Comparison of ENCODE assay signal across 7 mouse cellular contexts in genomic region chr1:119419151-119420105, GRCm38 (mm10). TPM values are rescaled to one million over a fixed set of nuclear protein-coding genes. Genes with fewer than 3 reads are reported as not detected.
DNase-seq lines count a peak whose midpoint lies in the region; ATAC-seq lines count a peak whose summit lies in the region.

No protein-coding gene starts in this region.

- no peak for ATAC-seq in forebrain, embryonic 12.5 days (ENCODE audit: low FRiP score)
- no peak for ATAC-seq in limb, embryonic 15.5 days (ENCODE audit: insufficient number of reproducible peaks, low FRiP score, low TSS enrichment, low read depth)
- ATAC-seq in stomach, embryonic 16.5 days (ENCODE audit: insufficient read depth, low FRiP score), result no peak

- DNase-seq in right cerebral cortex, adult 18-20 months, result peak; percentile 46
- DNase-seq in right cerebral cortex, postnatal 36 days (ENCODE audit: low spot score in 2 of 2), result no peak
- DNase-seq in urinary bladder, adult 2 months (ENCODE audit: low spot score), result no peak
- no peak for DNase-seq in thymus, postnatal 4 days

- no peak overlapping the region for H3K27ac ChIP-seq in forebrain, embryonic 12.5 days
- no peak overlapping the region for H3K27ac ChIP-seq in limb, embryonic 15.5 days
- no peak overlapping the region for H3K27ac ChIP-seq in stomach, embryonic 16.5 days (ENCODE audit: low read length)

- no peaks in the 10 kb centered on the region for H3K9me3 ChIP-seq in forebrain, embryonic 12.5 days
- H3K9me3 ChIP-seq in limb, embryonic 15.5 days, result no peaks in the 10 kb centered on the region
- no peaks in the 10 kb centered on the region for H3K9me3 ChIP-seq in stomach, embryonic 16.5 days (replicated peaks; ENCODE audit: control insufficient read depth, low read length)

- WGBS in forebrain, embryonic 12.5 days, result 2% methylated on average over 29 of the region's 29 CpGs
- 4% methylated on average over 29 of the region's 29 CpGs for WGBS in limb, embryonic 15.5 days
- 6% methylated on average over 29 of the region's 29 CpGs for WGBS in stomach, embryonic 16.5 days

- no peaks in the 10 kb centered on the region for H3K36me3 ChIP-seq in forebrain, embryonic 12.5 days (replicated peaks)
- no peaks in the 10 kb centered on the region for H3K36me3 ChIP-seq in limb, embryonic 15.5 days
- H3K36me3 ChIP-seq in stomach, embryonic 16.5 days (ENCODE audit: control insufficient read depth, insufficient read depth, low read length), result no peaks in the 10 kb centered on the region

- peaks cover 81% of the 10 kb centered on the region for H3K27me3 ChIP-seq in forebrain, embryonic 12.5 days
- peaks cover 78% of the 10 kb centered on the region for H3K27me3 ChIP-seq in limb, embryonic 15.5 days
- H3K27me3 ChIP-seq in stomach, embryonic 16.5 days (ENCODE audit: control insufficient read depth, insufficient read depth, low read length), result peaks cover 62% of the 10 kb centered on the region

- peak overlapping the region; percentile 64 for H3K4me3 ChIP-seq in forebrain, embryonic 12.5 days (replicated peaks)
- H3K4me3 ChIP-seq in limb, embryonic 15.5 days, result peak overlapping the region; percentile 70
- H3K4me3 ChIP-seq in stomach, embryonic 16.5 days (replicated peaks; ENCODE audit: low read length), result peak overlapping the region; percentile 74

- peaks cover 45% of the 10 kb centered on the region for H3K4me1 ChIP-seq in forebrain, embryonic 12.5 days
- H3K4me1 ChIP-seq in limb, embryonic 15.5 days, result peaks cover 51% of the 10 kb centered on the region
- peaks cover 3% of the 10 kb centered on the region; the same call in 1 of the 2 replicates for H3K4me1 ChIP-seq in stomach, embryonic 16.5 days (ENCODE audit: control insufficient read depth, insufficient read depth, low read length)

- H3K9ac ChIP-seq in forebrain, embryonic 12.5 days, result peak overlapping the region; percentile 71
- no peak overlapping the region for H3K9ac ChIP-seq in limb, embryonic 15.5 days
- H3K9ac ChIP-seq in stomach, embryonic 16.5 days (ENCODE audit: low read length), result no peak overlapping the region

- peak overlapping the region; percentile 97 for H3K4me2 ChIP-seq in forebrain, embryonic 12.5 days
- H3K4me2 ChIP-seq in limb, embryonic 15.5 days, result peak overlapping the region; percentile 100
- peak overlapping the region; percentile 32 for H3K4me2 ChIP-seq in stomach, embryonic 16.5 days (ENCODE audit: low read depth, low read length)

RNA-seq across cellular contexts. Expression of gene Inhbb, which starts 2.6 kb away (rescaled TPM):
- polyA plus RNA-seq in forebrain, embryonic 12.5 days (2016; fragmentation: Nextera tagmentation; extraction: Ambion mirVana), result 1.8 and 2.3 TPM in 2 replicates
- 1.8 and 2.6 TPM in 2 replicates for polyA plus RNA-seq in limb, embryonic 15.5 days (2015; fragmentation: Nextera tagmentation; extraction: Ambion mirVana)
- polyA plus RNA-seq in stomach, embryonic 16.5 days (2015; fragmentation: Nextera tagmentation; extraction: Ambion mirVana), result 0.77 and 0.97 TPM in 2 replicates
- 4.3 and 5.1 TPM in 2 replicates for polyA plus RNA-seq in urinary bladder, adult 2 months (2012; rRNA removed)

Comparison
In these comparisons a context has a peak if more than half of its experiments do, and no peak if none do; other contexts are left out.
1. H3K4me2 ChIP-seq: peak in every context shown above with its lines; median percentile 100 in limb, embryonic 15.5 days; 97 in forebrain, embryonic 12.5 days; 32 in stomach, embryonic 16.5 days.